Mouse (Mus musculus) erythroblast, embryonic 14.5 days (primary cell): Measurements from ENCODE around the gene Gbp8. TPM values are rescaled to one million over a fixed set of nuclear protein-coding genes. Genes with fewer than 3 reads are reported as not detected.
"Not testable (repeated sequence)": the region's sequence is repeated elsewhere in the genome, so short reads cannot be mapped to it uniquely, and the experiment has no call there.

ENCODE experiments used
- H3K27me3 ChIP-seq: 2 replicates; pipeline ENCODE4 v1.6.1; 2012; ENCODE audit warnings: inconsistent platforms; ENCODE audit not compliant: control insufficient read depth
- H3K36me3 ChIP-seq: 2 replicates; pipeline ENCODE4 v1.6.1; 2012; ENCODE audit warnings: mild to moderate bottlenecking, inconsistent platforms; ENCODE audit not compliant: control insufficient read depth
- H3K4me1 ChIP-seq: 2 replicates; pipeline ENCODE4 v1.6.1; 2012; ENCODE audit warnings: inconsistent platforms; ENCODE audit not compliant: control insufficient read depth
- H3K4me3 ChIP-seq: replicated peaks from 2 replicates; pipeline ENCODE3; 2012; ENCODE audit warnings: moderate library complexity, mild to moderate bottlenecking, inconsistent platforms
- H3K9me3 ChIP-seq: 2 replicates; pipeline ENCODE4 v1.6.1; 2012; ENCODE audit warnings: low read length, inconsistent platforms, mixed read lengths; ENCODE audit not compliant: control insufficient read depth
- GATA1 ChIP-seq: IDR thresholded peaks from 2 replicates; pipeline ENCODE4 v1.6.1; 2012; ENCODE audit warnings: low read length, inconsistent platforms, mixed read lengths
- TAL1 ChIP-seq: IDR thresholded peaks from 3 replicates; pipeline ENCODE4 v1.6.1; 2012; ENCODE audit warnings: low read length, inconsistent platforms, mixed read lengths
- polyA plus RNA-seq: library from polyadenylated mRNA; stranded (reverse); fragments of >175 nt; gene quantifications from 2 replicates; pipeline ENCODE4 v1.2.3, GENCODE M21; 2012

The Gbp8 gene
- 0.03 TPM in 1 of 2 replicates, not detected in the other for polyA plus RNA-seq

GRCm38 (mm10) chr5:105139409-105140088 is at the start of gene Gbp8, which contains the start of the genes Gbp9 and Gbp4:
TSS of gene Gbp8 (minus strand) at chr5:105139540.
TSS of gene Gbp9 (minus strand) at chr5:105139539.
TSS of gene Gbp4 (minus strand) at chr5:105139586.
- H3K4me1 ChIP-seq, H3K4me3 ChIP-seq, H3K27me3 ChIP-seq, H3K36me3 ChIP-seq, H3K9me3 ChIP-seq: not testable (repeated sequence)

GRCm38 (mm10) chr5:105181446-105181845 is 42.1 kb upstream of the Gbp8 start:
- TF ChIP-seq GATA1 (no peak), TAL1 (no peak)

DNA sequence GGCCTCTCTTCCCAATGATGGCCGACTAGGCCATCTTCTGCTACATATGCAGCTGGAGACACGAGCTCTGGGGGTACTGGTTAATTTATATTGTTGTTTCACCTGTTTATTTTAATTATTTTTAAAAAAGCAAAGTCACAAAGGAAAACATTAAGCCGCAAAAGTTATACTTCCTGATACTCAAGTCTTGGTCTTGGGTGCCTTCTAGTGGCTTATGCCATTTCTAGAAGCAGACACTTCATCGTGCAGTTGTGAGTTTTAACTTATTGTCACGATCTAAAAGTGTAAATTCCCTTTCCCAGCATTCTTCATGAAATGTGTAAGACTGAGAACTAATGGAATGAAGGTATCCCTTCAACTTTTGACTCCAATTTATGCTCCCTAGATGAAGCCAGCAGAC is 17.2 kb upstream of the Gbp8 start:
- TF ChIP-seq TAL1 (no peak), GATA1 (no peak)
- H3K36me3 ChIP-seq: no peaks in the 10 kb centered on the region
- no peak overlapping the region for H3K4me3 ChIP-seq
- H3K4me1 ChIP-seq: no peaks in the 10 kb centered on the region
- H3K27me3 ChIP-seq: no peaks in the 10 kb centered on the region
- no peaks in the 10 kb centered on the region; the same call in 1 of the 2 replicates for H3K9me3 ChIP-seq

More at GRCm38 (mm10) chr5:105181446-105181845, 42.1 kb upstream of the Gbp8 start:
- no peaks in the 10 kb centered on the region for H3K4me1 ChIP-seq
- H3K36me3 ChIP-seq: no peaks in the 10 kb centered on the region
- H3K4me3 ChIP-seq: no peak overlapping the region
- H3K27me3 ChIP-seq: no peaks in the 10 kb centered on the region
- H3K9me3 ChIP-seq: peaks cover 5% of the 10 kb centered on the region; the same call in 1 of the 2 replicates

DNA sequence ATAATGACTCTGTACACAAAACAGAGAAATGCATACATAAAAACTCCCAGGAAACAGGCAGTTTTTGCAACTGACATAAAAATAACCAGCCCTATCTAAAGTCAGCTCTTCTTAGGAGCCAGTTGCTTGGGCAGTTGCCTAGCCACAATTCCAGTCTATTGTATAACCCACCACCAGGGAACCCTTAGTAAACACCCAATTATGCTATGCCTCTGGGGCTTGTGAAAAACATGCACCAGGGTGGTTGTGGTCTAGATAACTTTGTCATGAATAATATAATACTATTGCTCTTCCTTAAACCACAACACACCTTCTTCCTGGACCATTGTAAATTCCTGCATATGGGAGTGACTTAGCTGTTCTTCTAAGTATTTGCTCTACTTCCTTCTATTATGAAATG is 14.7 kb upstream of the Gbp8 start:
- no peak for TF ChIP-seq GATA1
- TF ChIP-seq TAL1: no peak
- Histone ChIP-seq H3K4me3 (no peak overlapping the region), H3K9me3 (no peaks in the 10 kb centered on the region), H3K4me1 (no peaks in the 10 kb centered on the region), H3K36me3 (no peaks in the 10 kb centered on the region), H3K27me3 (no peaks in the 10 kb centered on the region)

DNA sequence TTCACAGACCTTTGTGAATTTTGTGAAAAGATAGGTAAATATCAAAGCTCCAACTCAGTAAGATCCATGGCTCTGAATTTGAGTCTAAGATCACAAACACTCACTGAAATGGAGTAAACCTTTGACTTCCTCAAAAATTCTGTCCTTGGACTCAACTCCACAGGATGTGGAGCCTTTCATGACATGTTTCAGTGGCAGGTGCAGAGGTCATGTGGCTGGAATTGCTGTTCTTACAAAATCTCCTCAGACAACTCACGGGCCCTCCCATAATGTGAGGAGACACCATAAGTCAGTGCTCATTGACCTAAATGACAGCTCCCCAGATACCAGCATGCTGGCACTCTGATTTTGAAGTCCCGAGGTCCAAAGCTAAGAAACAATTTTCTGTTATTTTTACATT is 8.7 kb upstream of the Gbp8 start:
- H3K4me1 ChIP-seq, H3K27me3 ChIP-seq, H3K9me3 ChIP-seq, H3K36me3 ChIP-seq, H3K4me3 ChIP-seq: not testable (repeated sequence)

DNA sequence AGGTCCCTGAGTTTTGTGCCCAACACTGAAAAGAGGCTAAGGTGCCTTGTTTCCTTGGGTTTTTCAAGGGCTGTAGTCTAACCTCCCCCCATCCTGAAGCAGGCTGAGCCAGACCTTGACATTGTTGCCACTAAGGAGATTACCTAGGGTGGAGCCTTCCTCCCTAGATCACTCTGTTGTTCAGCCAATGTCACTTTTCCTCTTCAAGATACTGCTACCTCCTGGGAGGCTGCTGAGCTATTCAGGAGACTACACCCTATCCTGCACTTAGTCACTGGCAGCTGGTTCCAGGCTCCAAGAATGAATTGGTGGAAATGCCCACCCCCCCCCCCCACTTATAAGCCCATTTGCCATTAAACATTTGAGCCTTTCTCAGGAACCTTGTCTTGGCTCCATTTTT is 7.1 kb upstream of the Gbp8 start:
- Histone ChIP-seq H3K36me3 (no peaks in the 10 kb centered on the region), H3K4me1 (no peaks in the 10 kb centered on the region), H3K4me3 (no peak overlapping the region), H3K27me3 (no peaks in the 10 kb centered on the region), H3K9me3 (no peaks in the 10 kb centered on the region)
- TF ChIP-seq TAL1 (no peak), GATA1 (no peak)

DNA sequence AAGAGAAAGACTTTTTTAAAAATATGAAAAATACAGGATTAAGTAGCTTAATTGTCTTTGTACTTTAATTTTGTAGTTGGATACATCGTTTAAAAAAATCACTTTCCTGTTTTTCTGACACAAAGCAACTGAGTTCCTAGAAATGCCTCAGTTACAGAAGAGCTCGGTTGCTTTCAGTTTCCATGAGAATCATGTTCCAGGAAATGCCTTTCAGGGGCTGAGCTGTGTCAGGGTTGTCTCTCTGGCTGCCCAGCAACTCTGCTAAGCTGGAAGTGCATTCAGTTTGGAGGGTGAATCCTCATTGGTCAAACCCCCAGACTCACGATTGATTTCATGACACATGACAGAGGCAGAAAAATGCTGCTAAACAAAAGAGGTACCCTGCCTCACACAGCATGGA is 6.4 kb upstream of the Gbp8 start:
- H3K9me3 ChIP-seq, H3K4me1 ChIP-seq, H3K36me3 ChIP-seq, H3K27me3 ChIP-seq, H3K4me3 ChIP-seq: not testable (repeated sequence)

DNA sequence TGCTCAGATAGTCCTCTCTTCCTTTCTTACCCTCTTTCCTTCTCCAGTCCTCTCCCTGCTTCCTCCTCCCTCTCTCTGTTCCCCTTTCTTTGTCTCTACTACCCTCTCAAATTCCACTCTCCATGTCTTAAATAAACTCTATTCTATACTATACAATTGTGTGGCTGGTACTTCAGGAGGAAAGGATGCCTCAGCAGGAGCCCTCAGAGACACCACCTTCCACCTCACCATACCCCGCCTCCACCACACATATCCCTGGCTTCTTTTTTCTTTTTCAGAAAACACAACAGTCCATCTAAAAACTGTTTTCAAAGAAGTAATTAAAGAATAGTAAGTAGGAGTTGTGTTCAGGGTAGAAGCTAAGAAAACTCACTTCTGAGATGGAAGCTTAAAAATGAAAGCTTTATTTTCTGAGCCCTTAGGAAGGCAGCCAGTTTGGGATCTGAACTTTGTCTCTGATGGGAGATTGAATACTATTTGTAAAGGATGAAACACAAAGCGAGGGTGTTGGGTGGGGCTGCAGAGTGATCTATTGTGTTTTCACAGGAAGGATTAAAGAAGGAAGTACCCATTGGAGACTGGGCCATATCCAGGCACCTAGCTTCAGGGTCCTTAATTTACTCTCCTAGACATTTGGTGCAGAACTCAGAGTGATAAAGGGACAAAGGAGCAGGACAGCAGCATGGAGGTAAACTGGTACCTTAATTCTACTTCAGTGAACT is 910 bp upstream of the Gbp8 start:
- not testable (repeated sequence) for H3K27me3 ChIP-seq, H3K36me3 ChIP-seq, H3K9me3 ChIP-seq, H3K4me1 ChIP-seq, H3K4me3 ChIP-seq

DNA sequence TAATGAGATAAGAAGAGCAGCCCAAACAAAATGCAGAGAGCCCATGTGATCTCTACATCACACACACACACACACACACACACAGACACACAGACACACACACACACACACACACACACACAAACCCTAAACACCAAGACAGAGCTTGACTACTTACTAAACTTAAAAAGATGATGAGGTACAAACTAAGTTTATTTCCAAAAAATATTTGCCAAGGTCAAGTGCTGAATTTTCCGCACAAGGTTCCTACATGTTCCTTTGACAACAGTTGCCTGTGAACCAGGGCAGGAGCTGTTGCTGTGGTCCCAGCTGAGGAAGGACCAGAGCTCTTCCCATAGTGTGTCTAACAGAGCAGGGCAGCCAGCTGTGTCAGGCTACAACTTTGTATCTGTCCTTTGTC is 434 bp downstream of the Gbp8 start:
- H3K4me3 ChIP-seq: no peak overlapping the region
- H3K36me3 ChIP-seq: no peaks in the 10 kb centered on the region
- TF ChIP-seq TAL1 (no peak), GATA1 (no peak)
- H3K27me3 ChIP-seq: no peaks in the 10 kb centered on the region
- H3K4me1 ChIP-seq: no peaks in the 10 kb centered on the region
- no peaks in the 10 kb centered on the region for H3K9me3 ChIP-seq

- not testable (repeated sequence) for H3K9me3 ChIP-seq, H3K4me1 ChIP-seq, H3K4me3 ChIP-seq, H3K27me3 ChIP-seq, H3K36me3 ChIP-seq
Measured at GRCm38 (mm10) chr5:105136706-105137304, 2.5 kb downstream of the Gbp8 start.

DNA sequence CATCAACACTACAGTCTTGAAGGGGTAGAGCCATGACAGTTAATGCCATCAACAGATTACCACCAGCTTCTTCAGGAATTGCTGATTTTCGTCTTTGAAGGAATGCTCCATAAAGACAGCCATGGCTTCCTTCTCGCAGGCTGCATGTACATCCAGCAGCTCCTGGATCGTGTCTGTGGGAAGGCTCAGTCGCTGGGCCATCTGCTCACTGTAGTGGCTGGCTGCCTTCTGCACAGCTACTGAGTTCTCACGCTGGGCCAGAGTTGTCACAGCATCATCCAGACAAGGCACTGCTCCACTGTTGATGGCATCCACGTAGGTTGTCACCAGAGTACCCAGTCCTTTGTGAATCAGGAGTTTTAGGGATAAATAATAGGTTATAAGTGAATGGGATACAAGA is 17.6 kb downstream of the Gbp8 start:
- H3K4me1 ChIP-seq, H3K9me3 ChIP-seq, H3K27me3 ChIP-seq, H3K4me3 ChIP-seq, H3K36me3 ChIP-seq: not testable (repeated sequence)
